Mouse (Mus musculus): ENCODE results near the gene Cblc. TPM values are rescaled to one million over a fixed set of nuclear protein-coding genes. Genes with fewer than 3 reads are reported as not detected.

The Cblc gene
- polyA plus RNA-seq, 1 experiment from 2014 or later = not detected

Other genes with a start within 250 kb of the Cblc start
- 37.8 and 40.5 TPM in 2 replicates for gene Ppp1r37, start 233.7 kb downstream of the Cblc start, polyA plus RNA-seq (2015; fragmentation: Nextera tagmentation; extraction: Ambion mirVana)
- gene Zfp296, start 219.5 kb downstream of the Cblc start, polyA plus RNA-seq (2015; fragmentation: Nextera tagmentation; extraction: Ambion mirVana) = 0.19 and 0.57 TPM in 2 replicates
- 124 and 127 TPM in 2 replicates for gene Gemin7, start 219.2 kb downstream of the Cblc start, polyA plus RNA-seq (2015; fragmentation: Nextera tagmentation; extraction: Ambion mirVana)
- 61.3 and 64.9 TPM in 2 replicates for gene Clasrp, start 192.3 kb downstream of the Cblc start, polyA plus RNA-seq (2015; fragmentation: Nextera tagmentation; extraction: Ambion mirVana)
- 2.6 and 2.7 TPM in 2 replicates for gene Relb, start 167.4 kb downstream of the Cblc start, polyA plus RNA-seq (2015; fragmentation: Nextera tagmentation; extraction: Ambion mirVana)
- gene Clptm1, start 131.8 kb downstream of the Cblc start, polyA plus RNA-seq (2015; fragmentation: Nextera tagmentation; extraction: Ambion mirVana) = 92.4 and 99.6 TPM in 2 replicates
- not detected in 2 replicates for gene Apoc2, start 118.9 kb downstream of the Cblc start, polyA plus RNA-seq (2015; fragmentation: Nextera tagmentation; extraction: Ambion mirVana)
- not detected in 2 replicates for gene Gm44805, start 115.4 kb downstream of the Cblc start, polyA plus RNA-seq (2015; fragmentation: Nextera tagmentation; extraction: Ambion mirVana)
- not detected in 2 replicates for gene Apoc4, start 115.3 kb downstream of the Cblc start, polyA plus RNA-seq (2015; fragmentation: Nextera tagmentation; extraction: Ambion mirVana)
- 1.2 TPM in 2 replicates for gene Apoc1, start 104.1 kb downstream of the Cblc start, polyA plus RNA-seq (2015; fragmentation: Nextera tagmentation; extraction: Ambion mirVana)
- 236 and 265 TPM in 2 replicates for gene Apoe, start 97.6 kb downstream of the Cblc start, polyA plus RNA-seq (2015; fragmentation: Nextera tagmentation; extraction: Ambion mirVana)
- 137 and 147 TPM in 2 replicates for gene Tomm40, start 81.4 kb downstream of the Cblc start, polyA plus RNA-seq (2015; fragmentation: Nextera tagmentation; extraction: Ambion mirVana)
- gene Nectin2, start 46.3 kb downstream of the Cblc start, polyA plus RNA-seq (2015; fragmentation: Nextera tagmentation; extraction: Ambion mirVana) = 42.6 and 45.3 TPM in 2 replicates
- gene Bcam, start 25.8 kb downstream of the Cblc start, polyA plus RNA-seq (2015; fragmentation: Nextera tagmentation; extraction: Ambion mirVana) = 6.8 TPM in 2 replicates
- gene Bcl3, start 26.0 kb upstream of the Cblc start, polyA plus RNA-seq (2015; fragmentation: Nextera tagmentation; extraction: Ambion mirVana) = 1.0 and 1.3 TPM in 2 replicates
- 7.6 and 8.4 TPM in 2 replicates for gene Gm19345, start 55.2 kb upstream of the Cblc start, polyA plus RNA-seq (2015; fragmentation: Nextera tagmentation; extraction: Ambion mirVana)
- 0.43 and 0.50 TPM in 2 replicates for gene Ceacam16, start 64.5 kb upstream of the Cblc start, polyA plus RNA-seq (2015; fragmentation: Nextera tagmentation; extraction: Ambion mirVana)
- gene Ceacam19, start 91.2 kb upstream of the Cblc start, polyA plus RNA-seq (2015; fragmentation: Nextera tagmentation; extraction: Ambion mirVana) = not detected in 2 replicates
- 7.1 and 7.3 TPM in 2 replicates for gene Pvr, start 124.4 kb upstream of the Cblc start, polyA plus RNA-seq (2015; fragmentation: Nextera tagmentation; extraction: Ambion mirVana)
- not detected in 2 replicates for gene Igsf23, start 153.9 kb upstream of the Cblc start, polyA plus RNA-seq (2015; fragmentation: Nextera tagmentation; extraction: Ambion mirVana)
- not detected in 2 replicates for gene Ceacam20, start 168.6 kb upstream of the Cblc start, polyA plus RNA-seq (2015; fragmentation: Nextera tagmentation; extraction: Ambion mirVana)
- gene Nlrp9b, start 194.7 kb upstream of the Cblc start, polyA plus RNA-seq (2015; fragmentation: Nextera tagmentation; extraction: Ambion mirVana) = not detected in 2 replicates